Mouse (Mus musculus) thymus, postnatal 25 days (tissue): ENCODE data around the gene Slain1.
A peak's percentile ranks its signal among the peaks of the same experiment; 100 is the strongest.

Source experiments
- DNase-seq: peaks from one replicate; pipeline ENCODE4 v3.0.0; 2022

The Slain1 gene

GRCm38 (mm10) chr14:103649896-103650334 is at the start of gene Slain1:
TSS of gene Slain1 (plus strand) at chr14:103650228.
- DNase-seq = peak; percentile 99

GRCm38 (mm10) chr14:103608063-103608462 is 42.0 kb upstream of the Slain1 start:
- DNase-seq = no peak

GRCm38 (mm10) chr14:103613573-103614271 is 36.3 kb upstream of the Slain1 start:
- no peak for DNase-seq

DNA sequence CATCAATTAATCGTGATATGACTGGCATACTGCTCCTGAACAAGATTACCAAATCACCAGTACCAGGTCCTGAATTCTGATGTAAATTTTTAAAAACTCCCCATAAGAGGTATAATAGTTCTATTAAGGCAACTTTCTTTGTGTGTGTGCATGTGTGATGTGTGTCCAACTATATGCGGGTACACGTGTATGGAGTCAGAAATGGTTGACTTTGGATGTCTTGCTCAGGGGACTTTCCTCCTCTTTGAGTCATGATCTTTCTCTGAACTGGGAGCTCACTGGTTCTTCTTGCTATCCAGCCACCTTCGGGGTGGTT is 35.8 kb upstream of the Slain1 start:
- no peak for DNase-seq

DNA sequence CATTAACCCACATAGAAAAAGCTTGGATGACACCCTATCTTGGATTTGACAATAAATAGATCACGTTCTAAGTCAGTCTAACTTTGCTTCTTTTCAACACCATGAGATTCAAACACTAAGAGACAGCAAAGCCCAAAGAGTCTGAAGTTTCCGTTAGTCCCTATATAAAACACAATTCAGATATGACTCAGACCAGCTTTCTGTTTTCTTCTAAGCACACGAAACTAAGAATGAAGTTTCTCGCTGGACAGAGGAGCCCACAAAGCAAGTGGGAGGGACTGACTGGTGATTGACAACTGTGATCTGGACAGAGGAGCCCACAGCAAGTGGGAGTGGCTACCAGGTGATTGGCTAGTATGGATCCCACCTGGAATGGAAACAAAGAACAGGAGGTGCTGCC is 30.3 kb upstream of the Slain1 start:
- DNase-seq = no peak

DNA sequence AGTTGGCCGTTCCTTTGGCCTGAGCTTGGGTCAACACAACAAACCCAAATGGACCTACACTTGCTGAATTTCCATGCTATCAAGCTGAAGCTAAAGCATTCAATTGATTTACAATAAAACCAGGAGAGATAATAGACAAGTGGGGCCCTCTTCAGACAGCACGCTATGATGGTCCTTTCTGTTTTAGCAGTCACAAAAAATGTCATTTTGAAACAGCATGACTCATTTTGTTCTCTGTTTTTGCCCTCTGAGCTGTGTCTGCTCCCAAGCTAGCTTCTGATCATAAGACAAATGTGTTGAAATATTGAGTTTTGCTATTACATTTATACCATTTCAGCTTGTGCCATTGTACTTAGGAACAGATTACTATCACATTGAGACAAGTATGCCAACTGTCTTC is 28.8 kb upstream of the Slain1 start:
- no peak for DNase-seq

DNA sequence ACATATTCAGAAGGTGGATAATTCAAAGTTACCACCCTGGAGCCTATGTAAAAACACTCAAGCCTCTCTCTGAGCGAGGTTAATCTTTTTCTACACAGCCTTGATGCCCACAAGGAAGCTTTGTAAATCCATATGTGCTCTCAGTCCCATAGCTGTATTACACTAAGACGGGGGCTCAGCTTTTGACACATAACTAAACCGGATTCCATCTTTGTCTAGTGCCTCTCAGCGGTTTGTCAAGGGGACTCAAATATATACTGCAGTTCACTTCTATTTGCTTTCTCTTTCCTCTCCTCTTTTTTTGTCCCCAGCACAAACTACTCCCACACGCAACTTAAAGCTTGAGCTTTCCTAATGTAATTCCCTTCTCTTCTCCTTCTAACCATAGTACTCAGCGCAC is 23.9 kb upstream of the Slain1 start:
- no peak for DNase-seq

GRCm38 (mm10) chr14:103629639-103630364 is 20.2 kb upstream of the Slain1 start:
- no peak for DNase-seq

DNA sequence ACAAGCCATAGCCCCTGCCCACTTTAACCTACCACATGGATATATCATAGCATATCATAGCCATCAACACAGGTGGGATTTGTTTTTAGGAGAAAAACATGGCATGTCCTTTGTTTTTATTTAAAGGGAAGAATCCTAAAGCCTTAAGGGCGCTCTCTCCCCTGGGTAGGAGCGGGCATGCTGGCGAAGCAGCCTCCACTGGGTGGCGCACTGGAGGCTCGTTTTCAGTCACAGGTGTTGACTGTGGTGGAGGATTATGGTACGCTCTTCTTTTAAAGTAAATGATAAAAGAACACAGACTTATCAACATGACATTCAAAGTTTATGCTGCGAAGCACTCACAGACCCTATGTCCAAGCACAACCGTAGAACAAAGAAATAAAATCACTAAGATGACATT is 19.5 kb upstream of the Slain1 start:
- peak; percentile 73 for DNase-seq

GRCm38 (mm10) chr14:103643933-103644332 is 6.1 kb upstream of the Slain1 start:
- no peak for DNase-seq

- no peak for DNase-seq
Measured at GRCm38 (mm10) chr14:103647981-103648380, 2.0 kb upstream of the Slain1 start.

- DNase-seq = peak; percentile 34
Measured at GRCm38 (mm10) chr14:103648623-103649255, 1.3 kb upstream of the Slain1 start.

DNA sequence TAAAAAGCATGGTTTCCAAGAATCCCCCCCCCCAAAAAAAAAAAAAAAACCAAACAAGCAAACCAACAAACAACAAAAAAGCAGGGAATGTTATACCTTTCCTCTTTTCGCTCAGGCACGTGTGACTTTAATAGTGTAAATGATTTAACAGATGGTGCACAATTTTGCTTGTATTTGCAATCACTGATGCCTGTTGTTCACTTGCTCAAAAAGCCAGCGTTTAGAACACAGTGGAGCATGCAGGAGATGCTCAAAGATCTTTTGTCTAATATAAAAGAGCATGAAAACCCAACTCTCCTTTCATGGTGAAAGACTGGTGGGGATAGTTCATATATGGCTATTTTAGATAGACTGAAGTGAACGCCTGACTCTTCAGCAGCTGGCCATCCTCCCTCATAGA is 726 bp upstream of the Slain1 start:
- DNase-seq = no peak

DNA sequence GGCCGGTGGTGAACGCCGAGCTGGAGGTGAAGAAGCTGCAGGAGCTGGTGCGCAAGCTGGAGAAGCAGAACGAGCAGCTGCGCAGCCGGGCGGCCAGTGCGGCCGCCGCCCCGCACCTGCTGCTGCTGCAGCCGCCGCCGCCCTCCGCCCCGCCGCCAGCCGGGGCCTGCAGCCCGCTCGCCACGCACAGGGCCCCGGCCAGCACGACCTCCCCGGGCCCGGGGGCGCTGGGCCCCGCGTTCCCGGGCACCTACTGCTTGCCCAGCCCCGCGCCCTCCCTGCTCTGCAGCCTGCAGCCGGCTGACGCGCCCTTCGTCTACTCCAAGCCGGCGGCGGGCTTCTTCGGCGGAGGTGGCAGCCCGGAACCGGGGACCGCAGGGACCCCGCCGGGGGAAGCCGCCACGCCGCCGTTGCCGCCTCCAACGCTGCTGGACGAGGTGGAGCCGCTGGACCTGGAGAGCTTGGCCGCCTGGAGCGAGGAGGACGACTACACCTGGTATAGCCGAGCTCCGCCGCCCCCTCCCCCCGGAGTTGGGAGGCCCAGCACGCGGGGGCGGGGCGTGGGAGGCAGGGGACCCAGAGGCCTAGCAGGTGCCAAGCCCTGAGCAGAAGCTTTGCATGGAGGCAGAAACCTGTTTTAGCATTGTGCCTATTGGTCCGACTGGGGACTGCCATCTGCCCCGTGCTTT is 529 bp downstream of the Slain1 start:
- peak; percentile 90 for DNase-seq

DNA sequence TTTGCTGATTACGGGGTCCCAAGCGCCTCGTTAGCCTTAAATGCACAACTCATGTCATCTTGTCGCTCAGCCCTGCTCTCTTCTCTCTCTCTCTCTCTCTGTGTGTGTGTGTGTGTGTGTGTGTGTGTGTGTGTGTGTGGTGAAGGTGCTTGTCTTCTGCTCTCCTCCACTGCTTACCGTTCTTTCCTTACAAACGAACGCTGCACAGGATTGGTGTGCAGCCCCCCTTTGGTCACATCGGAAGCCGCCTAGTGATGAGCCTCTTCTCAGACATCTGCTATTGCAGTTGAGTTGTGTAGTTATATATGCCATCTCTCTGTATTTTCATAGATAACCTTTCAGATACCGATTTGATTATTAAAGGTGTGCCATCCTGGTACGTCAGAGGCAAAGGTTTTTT is 1.1 kb downstream of the Slain1 start:
- no peak for DNase-seq

DNA sequence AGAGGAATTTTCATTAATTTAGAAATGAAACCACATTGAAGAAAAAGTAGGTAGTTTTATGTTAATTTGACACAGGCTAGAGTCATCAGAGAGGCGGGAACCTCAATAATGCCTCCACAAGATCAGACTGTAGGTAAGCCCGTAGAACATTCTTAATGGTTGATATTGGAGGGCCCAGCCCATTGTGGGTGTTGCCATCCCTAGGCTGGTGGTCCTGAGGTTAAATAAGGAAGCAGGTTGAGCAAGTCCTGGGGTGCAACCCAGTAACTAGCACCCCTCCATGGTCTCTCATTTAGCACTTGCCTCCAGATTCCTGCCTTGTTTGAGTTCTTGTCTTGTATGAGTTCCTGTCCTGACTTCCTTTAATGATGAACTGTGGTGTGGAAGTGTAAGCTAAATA is 1.5 kb downstream of the Slain1 start:
- DNase-seq = no peak

DNA sequence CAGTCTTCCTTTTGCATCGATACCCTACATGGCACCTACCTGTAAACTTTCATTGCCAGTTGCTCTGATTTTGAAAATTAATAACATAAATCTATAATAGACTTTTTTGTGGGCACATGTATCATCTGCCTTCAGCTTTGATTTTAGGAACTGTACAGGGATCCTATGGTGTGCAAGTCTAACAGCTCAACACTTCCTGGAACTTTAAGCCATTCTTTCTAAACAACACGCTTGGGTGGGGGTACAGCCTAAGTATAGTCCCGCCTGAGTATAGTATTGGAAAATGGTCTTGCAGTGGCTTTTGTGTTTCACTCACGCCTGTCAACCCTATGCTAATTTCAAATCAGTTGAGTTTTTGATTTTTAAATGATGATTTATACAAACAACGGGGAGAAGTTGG is 2.5 kb downstream of the Slain1 start:
- no peak for DNase-seq

DNA sequence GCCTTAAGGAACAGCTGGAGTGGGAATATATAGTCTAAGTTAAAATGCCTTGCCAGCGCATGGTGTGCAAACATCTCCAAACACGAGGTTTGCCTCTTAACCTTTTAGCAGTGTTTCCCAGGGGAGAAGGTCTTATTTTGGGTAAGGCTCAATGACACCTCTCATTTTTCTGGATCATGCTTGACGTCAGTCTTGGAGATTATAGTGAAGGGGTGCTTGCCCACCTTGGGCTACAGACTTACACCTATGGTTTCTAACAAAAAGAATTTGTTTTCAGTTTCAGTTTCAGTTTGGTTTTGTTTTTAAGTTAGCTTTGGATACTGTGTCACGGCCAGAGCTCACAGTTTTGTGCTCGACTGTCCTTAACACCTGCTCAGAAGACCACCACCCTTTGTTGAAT is 3.8 kb downstream of the Slain1 start:
- peak; percentile 44 for DNase-seq

DNA sequence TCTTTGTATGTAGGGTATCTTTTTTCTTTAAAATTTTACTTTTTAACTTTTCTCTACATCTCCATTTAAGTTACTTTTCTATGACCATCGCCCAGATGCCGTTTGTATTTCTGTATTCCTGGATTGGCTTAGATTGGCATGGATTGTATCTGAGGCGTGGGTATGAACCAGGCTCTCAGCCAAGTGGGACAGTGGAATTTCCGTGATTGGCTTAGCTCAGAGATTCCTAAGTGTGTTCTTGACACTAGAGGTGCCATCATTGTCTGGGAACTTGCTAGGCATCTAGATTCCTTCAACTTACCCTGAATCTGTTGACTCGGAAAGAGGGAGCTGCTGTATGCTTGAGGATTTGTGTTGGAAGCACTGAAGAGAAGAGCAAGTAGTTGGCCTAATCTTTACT is 5.4 kb downstream of the Slain1 start:
- no peak for DNase-seq

DNA sequence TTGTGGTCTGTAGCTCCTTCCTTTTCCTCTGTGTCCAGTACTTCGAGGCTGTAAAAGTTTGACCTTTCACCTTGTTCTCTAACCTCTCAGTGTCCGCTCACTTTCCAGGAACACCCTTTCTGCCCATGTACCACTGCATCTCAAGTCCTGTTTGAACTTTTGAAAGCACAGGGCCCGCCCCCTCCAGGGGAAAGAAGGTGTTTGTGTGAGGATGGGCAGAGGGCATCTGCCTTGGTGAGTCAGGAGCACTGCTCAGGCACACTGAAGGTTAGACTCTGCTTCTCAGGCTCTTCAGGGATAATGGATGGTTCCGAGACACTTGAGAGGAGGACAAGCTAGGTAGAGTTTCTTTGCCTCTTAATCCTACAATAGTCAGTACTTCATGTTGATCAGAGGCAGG is 7.8 kb downstream of the Slain1 start:
- no peak for DNase-seq

- no peak for DNase-seq
Measured at GRCm38 (mm10) chr14:103663026-103663425, 13.0 kb downstream of the Slain1 start.

- DNase-seq = no peak
Measured at GRCm38 (mm10) chr14:103664391-103664790, 14.4 kb downstream of the Slain1 start.

DNA sequence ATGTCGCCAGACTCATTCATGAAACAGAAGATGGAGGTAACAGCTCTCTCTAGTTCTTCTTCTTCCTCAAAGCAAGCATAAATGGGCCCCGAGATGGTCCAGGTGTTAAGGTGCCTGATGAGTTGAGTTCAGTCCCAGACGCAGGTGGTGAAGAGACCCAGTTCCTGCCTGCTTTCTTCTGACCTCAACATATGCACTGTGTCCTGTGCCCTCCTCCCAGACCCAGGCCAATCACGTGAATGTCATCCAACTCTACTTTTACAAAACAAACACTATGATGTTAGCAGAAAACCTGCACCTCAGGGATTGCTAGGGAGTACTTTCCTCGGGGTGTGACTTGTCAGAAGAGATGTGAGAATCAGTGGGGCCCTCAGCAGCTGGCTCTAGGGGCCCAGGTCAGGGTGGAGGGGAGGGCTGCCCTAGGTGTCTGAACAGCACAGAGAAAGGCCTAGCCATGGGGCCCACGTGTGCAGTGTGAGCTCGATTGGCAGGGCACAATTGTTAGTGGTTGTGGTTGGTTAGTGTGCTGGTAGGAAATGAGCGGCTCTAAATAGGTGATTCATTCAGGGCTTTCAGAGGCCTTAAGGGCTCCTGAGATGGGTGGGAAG is 16.4 kb downstream of the Slain1 start:
- DNase-seq = no peak
